Comparison of ENCODE assay signal across 11 mouse cellular contexts in the genomic region with DNA sequence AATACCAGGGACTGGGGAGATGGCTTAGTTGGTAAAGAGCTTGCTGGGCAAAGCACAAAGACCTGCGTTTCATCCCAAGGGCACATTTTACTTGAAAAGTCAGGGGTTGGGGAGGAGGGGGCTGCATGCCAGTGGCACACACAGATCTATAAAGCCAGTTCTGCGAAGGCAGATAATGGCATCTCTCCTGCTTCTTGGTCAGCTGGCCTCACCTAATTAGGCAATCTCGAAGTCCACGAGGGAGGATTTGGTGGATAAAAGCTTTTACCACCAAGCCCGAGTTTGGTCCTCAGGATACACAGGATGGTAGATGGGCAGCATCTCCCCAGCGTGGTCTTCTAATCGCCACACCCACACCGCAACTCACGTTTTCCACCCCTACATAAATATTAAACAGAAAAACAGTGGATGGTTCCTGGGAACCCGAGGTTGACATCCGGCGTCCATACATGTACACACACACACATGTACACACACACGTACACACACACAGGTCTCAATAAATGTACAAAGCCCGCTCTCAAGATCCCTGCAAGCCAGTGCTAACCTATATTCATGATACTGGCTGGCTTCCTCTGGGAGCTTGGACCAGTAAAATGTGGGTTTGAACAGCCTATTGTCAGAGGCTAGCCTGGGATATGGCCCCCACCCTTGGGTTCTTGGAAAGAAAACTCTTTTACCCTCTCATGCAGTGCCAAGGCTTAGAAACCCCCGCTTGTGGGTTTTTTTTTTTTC. TPM values are rescaled to one million over a fixed set of nuclear protein-coding genes. Genes with fewer than 3 reads are reported as not detected.
A peak's percentile ranks its signal among the peaks of the same experiment; 100 is the strongest.
DNase-seq lines count a peak whose midpoint lies in the region; ATAC-seq lines count a peak whose summit lies in the region.
"Had no signal": no experiment of that assay in that cellular context is flagged by ENCODE, and none has a peak within 500 bp of the region (broad histone marks: within the 10 kb centered on the region; RNA-seq: fewer than 3 reads in every experiment).

No protein-coding gene starts in this region.

- no peak for ATAC-seq in kidney, embryonic 16.5 days (ENCODE audit: low FRiP score, low TSS enrichment)
- no peak for ATAC-seq in forebrain, embryonic 13.5 days
- ATAC-seq in limb, embryonic 11.5 days (ENCODE audit: insufficient number of reproducible peaks, low FRiP score, low TSS enrichment, low read depth): no peak
- no peak for ATAC-seq in neural tube, embryonic 15.5 days (ENCODE audit: low FRiP score)
- ATAC-seq: liver, postnatal 0 days had no signal

- intact Hi-C loops in gastrocnemius, postnatal 14 days (cut with DNase I; ENCODE audit: low total_unique reads): no loop called here

- 91% methylated on average over 15 of the region's 15 CpGs for WGBS in kidney, embryonic 16.5 days
- 93% methylated on average over 15 of the region's 15 CpGs for WGBS in forebrain, embryonic 13.5 days
- 92% methylated on average over 15 of the region's 15 CpGs for WGBS in limb, embryonic 11.5 days
- WGBS in neural tube, embryonic 15.5 days: 92% methylated on average over 15 of the region's 15 CpGs

- DNase-seq in kidney, adult 8-10 months: no peak
- no peak for DNase-seq in limb, embryonic 11.5 days (ENCODE audit: low spot score)
- no peak for DNase-seq in gastrocnemius, postnatal 14 days
- no peak for DNase-seq in thymus, postnatal 10 days (ENCODE audit: low spot score in 2 of 2)
- no peak for DNase-seq in adrenal gland, postnatal 14 days
- DNase-seq: heart, postnatal 10 days; liver, postnatal 0 days had no signal

- peak overlapping the region; percentile 88 for H3K9ac ChIP-seq in kidney, embryonic 16.5 days (replicated peaks; ENCODE audit: low read length)
- H3K9ac ChIP-seq in forebrain, embryonic 13.5 days: no peak overlapping the region
- H3K9ac ChIP-seq in limb, embryonic 11.5 days (ENCODE audit: low read length): no peak overlapping the region
- H3K9ac ChIP-seq in neural tube, embryonic 15.5 days (replicated peaks): peak overlapping the region; percentile 64
- H3K9ac ChIP-seq: liver, postnatal 0 days had no signal

- no peak overlapping the region; the same call in 1 of the 2 replicates for H3K4me3 ChIP-seq in kidney, embryonic 16.5 days (ENCODE audit: low read length)
- H3K4me3 ChIP-seq in forebrain, embryonic 13.5 days: peak overlapping the region; percentile 69
- peak overlapping the region; percentile 61; the same call in 1 of the 2 replicates for H3K4me3 ChIP-seq in limb, embryonic 11.5 days (ENCODE audit: low read depth, low read length)
- H3K4me3 ChIP-seq in neural tube, embryonic 15.5 days (replicated peaks): peak overlapping the region; percentile 69

- H3K36me3 ChIP-seq in kidney, embryonic 16.5 days (ENCODE audit: insufficient read depth, low read length): peaks cover 57% of the 10 kb centered on the region
- peaks cover 59% of the 10 kb centered on the region for H3K36me3 ChIP-seq in forebrain, embryonic 13.5 days (ENCODE audit: poor library complexity, severe bottlenecking)
- peaks cover 7% of the 10 kb centered on the region for H3K36me3 ChIP-seq in limb, embryonic 11.5 days (ENCODE audit: control insufficient read depth, insufficient read depth, low read length)
- H3K36me3 ChIP-seq in neural tube, embryonic 15.5 days: peaks cover 54% of the 10 kb centered on the region

- H3K27ac ChIP-seq in kidney, embryonic 16.5 days (ENCODE audit: low read length): no peak overlapping the region
- H3K27ac ChIP-seq in forebrain, embryonic 13.5 days: no peak overlapping the region
- H3K27ac ChIP-seq in limb, embryonic 11.5 days (replicated peaks; ENCODE audit: low read depth, low read length): no peak overlapping the region
- no peak overlapping the region for H3K27ac ChIP-seq in neural tube, embryonic 15.5 days (replicated peaks)

- peak overlapping the region; percentile 89 for H3K4me2 ChIP-seq in kidney, embryonic 16.5 days (replicated peaks; ENCODE audit: low read depth, low read length)
- peak overlapping the region; percentile 88 for H3K4me2 ChIP-seq in forebrain, embryonic 13.5 days
- no peak overlapping the region; the same call in 1 of the 2 replicates for H3K4me2 ChIP-seq in limb, embryonic 11.5 days (ENCODE audit: low read depth, severe bottlenecking)
- peak overlapping the region; percentile 91 for H3K4me2 ChIP-seq in neural tube, embryonic 15.5 days

- peaks cover 19% of the 10 kb centered on the region for H3K4me1 ChIP-seq in kidney, embryonic 16.5 days (ENCODE audit: insufficient read depth, low read length)
- H3K4me1 ChIP-seq in forebrain, embryonic 13.5 days: peaks cover 22% of the 10 kb centered on the region
- H3K4me1 ChIP-seq in limb, embryonic 11.5 days (ENCODE audit: control insufficient read depth, insufficient read depth, low read length): no peaks in the 10 kb centered on the region
- H3K4me1 ChIP-seq in neural tube, embryonic 15.5 days: peaks cover 27% of the 10 kb centered on the region

- no peaks in the 10 kb centered on the region for H3K27me3 ChIP-seq in kidney, embryonic 16.5 days (ENCODE audit: insufficient read depth, low read length)
- no peaks in the 10 kb centered on the region for H3K27me3 ChIP-seq in forebrain, embryonic 13.5 days
- H3K27me3 ChIP-seq in limb, embryonic 11.5 days (ENCODE audit: control insufficient read depth, insufficient read depth, low read length): no peaks in the 10 kb centered on the region
- H3K27me3 ChIP-seq in neural tube, embryonic 15.5 days (replicated peaks): no peaks in the 10 kb centered on the region
- H3K27me3 ChIP-seq: CH12.LX had no signal

- H3K9me3 ChIP-seq in kidney, embryonic 16.5 days (ENCODE audit: low read length): no peaks in the 10 kb centered on the region
- no peaks in the 10 kb centered on the region for H3K9me3 ChIP-seq in forebrain, embryonic 13.5 days (replicated peaks)
- no peaks in the 10 kb centered on the region for H3K9me3 ChIP-seq in limb, embryonic 11.5 days (ENCODE audit: control insufficient read depth, low read length)
- no peaks in the 10 kb centered on the region for H3K9me3 ChIP-seq in neural tube, embryonic 15.5 days (replicated peaks)

RNA-seq across cellular contexts. Expression of gene Zfp61, which starts 3.5 kb away (rescaled TPM):
- 43.5 and 44.0 TPM in 2 replicates for polyA plus RNA-seq in kidney, embryonic 16.5 days (2015; fragmentation: Nextera tagmentation; extraction: Ambion mirVana)
- 44.0 and 46.2 TPM in 2 replicates for polyA plus RNA-seq in forebrain, embryonic 13.5 days (2015; fragmentation: Nextera tagmentation; extraction: Ambion mirVana)
- polyA plus RNA-seq in limb, embryonic 11.5 days (2014; fragmentation: Nextera tagmentation; extraction: Ambion mirVana): 50.1 and 51.2 TPM in 2 replicates
- polyA plus RNA-seq in neural tube, embryonic 15.5 days (2015; fragmentation: Nextera tagmentation; extraction: Ambion mirVana): 42.0 and 44.7 TPM in 2 replicates
- 1 to 10 TPM; 2.6 to 3.8 TPM for total RNA-seq in gastrocnemius, postnatal 14 days (2021)
- 6.5 and 11.4 TPM in 2 replicates for total RNA-seq in adrenal gland, postnatal 14 days (2021)

RNA-seq across cellular contexts. Expression of gene Zfp94, which starts 18.9 kb away (rescaled TPM):
- polyA plus RNA-seq in kidney, embryonic 16.5 days (2015; fragmentation: Nextera tagmentation; extraction: Ambion mirVana): 12.8 and 13.9 TPM in 2 replicates
- 20.1 and 20.9 TPM in 2 replicates for polyA plus RNA-seq in forebrain, embryonic 13.5 days (2015; fragmentation: Nextera tagmentation; extraction: Ambion mirVana)
- polyA plus RNA-seq in limb, embryonic 11.5 days (2014; fragmentation: Nextera tagmentation; extraction: Ambion mirVana): 13.2 and 14.2 TPM in 2 replicates
- polyA plus RNA-seq in neural tube, embryonic 15.5 days (2015; fragmentation: Nextera tagmentation; extraction: Ambion mirVana): 20.0 and 20.2 TPM in 2 replicates
- 1 to 10 TPM; 1.7 to 2.4 TPM for total RNA-seq in gastrocnemius, postnatal 14 days (2021)
- 3.8 and 5.4 TPM in 2 replicates for total RNA-seq in adrenal gland, postnatal 14 days (2021)

RNA-seq across cellular contexts. Expression of gene Zfp93, which starts 27.3 kb away (rescaled TPM):
- polyA plus RNA-seq in kidney, embryonic 16.5 days (2015; fragmentation: Nextera tagmentation; extraction: Ambion mirVana): 12.1 and 14.1 TPM in 2 replicates
- 9.3 and 9.4 TPM in 2 replicates for polyA plus RNA-seq in forebrain, embryonic 13.5 days (2015; fragmentation: Nextera tagmentation; extraction: Ambion mirVana)
- polyA plus RNA-seq in limb, embryonic 11.5 days (2014; fragmentation: Nextera tagmentation; extraction: Ambion mirVana): 10.4 and 10.6 TPM in 2 replicates
- 6.3 and 8.8 TPM in 2 replicates for polyA plus RNA-seq in neural tube, embryonic 15.5 days (2015; fragmentation: Nextera tagmentation; extraction: Ambion mirVana)
- 1 to 10 TPM; 3.0 to 3.7 TPM for total RNA-seq in gastrocnemius, postnatal 14 days (2021)
- total RNA-seq in adrenal gland, postnatal 14 days (2021): 4.4 and 4.7 TPM in 2 replicates

RNA-seq across cellular contexts. Expression of gene Tescl, which starts 36.2 kb away (rescaled TPM):
- 0.19 and 0.42 TPM in 2 replicates for polyA plus RNA-seq in kidney, embryonic 16.5 days (2015; fragmentation: Nextera tagmentation; extraction: Ambion mirVana)
- polyA plus RNA-seq in forebrain, embryonic 13.5 days (2015; fragmentation: Nextera tagmentation; extraction: Ambion mirVana): not detected in 2 replicates
- polyA plus RNA-seq in limb, embryonic 11.5 days (2014; fragmentation: Nextera tagmentation; extraction: Ambion mirVana): not detected in 2 replicates
- polyA plus RNA-seq in neural tube, embryonic 15.5 days (2015; fragmentation: Nextera tagmentation; extraction: Ambion mirVana): 0.24 and 0.29 TPM in 2 replicates
- total RNA-seq in gastrocnemius, postnatal 14 days (2021): not detected
- total RNA-seq in adrenal gland, postnatal 14 days (2021): not detected in 2 replicates
- total RNA-seq: CH12.LX had no signal
- polyA plus RNA-seq: liver, postnatal 0 days had no signal

RNA-seq across cellular contexts. Expression of gene Zfp108, which starts 42.9 kb away (rescaled TPM):
- 4.4 and 4.9 TPM in 2 replicates for polyA plus RNA-seq in kidney, embryonic 16.5 days (2015; fragmentation: Nextera tagmentation; extraction: Ambion mirVana)
- polyA plus RNA-seq in forebrain, embryonic 13.5 days (2015; fragmentation: Nextera tagmentation; extraction: Ambion mirVana): 2.5 and 3.4 TPM in 2 replicates
- polyA plus RNA-seq in limb, embryonic 11.5 days (2014; fragmentation: Nextera tagmentation; extraction: Ambion mirVana): 3.1 and 3.8 TPM in 2 replicates
- 6.0 and 6.9 TPM in 2 replicates for polyA plus RNA-seq in neural tube, embryonic 15.5 days (2015; fragmentation: Nextera tagmentation; extraction: Ambion mirVana)
- total RNA-seq in gastrocnemius, postnatal 14 days (2021): 1 to 10 TPM; 1.4 TPM
- 2.1 and 3.4 TPM in 2 replicates for total RNA-seq in adrenal gland, postnatal 14 days (2021)
- total RNA-seq: CH12.LX had no signal

Comparison
In these comparisons a context has a peak if more than half of its experiments do, and no peak if none do; other contexts are left out.
1. H3K9ac ChIP-seq: peak in kidney, embryonic 16.5 days (single experiment) and neural tube, embryonic 15.5 days (single experiment); none in forebrain, embryonic 13.5 days (single experiment) and limb, embryonic 11.5 days (single experiment).